Mouse (Mus musculus) neural tube, embryonic 12.5 days (tissue): ENCODE data around the gene Akap17b. TPM values are rescaled to one million over a fixed set of nuclear protein-coding genes. Genes with fewer than 3 reads are reported as not detected.
"Not testable (repeated sequence)": the region's sequence is repeated elsewhere in the genome, so short reads cannot be mapped to it uniquely, and the experiment has no call there.

Experiments used
- ATAC-seq: fragments of 200-750 bp; cut with Nextera tagmentation; 2 replicates; pipeline ENCODE4 v1.8.0; 2017; ENCODE audit warnings: low read depth, mild to moderate bottlenecking, moderate TSS enrichment, moderate library complexity; ENCODE audit not compliant: low FRiP score
- H3K27ac ChIP-seq: fragments of 300-500 bp; sonication (generic); 2 replicates; pipeline ENCODE4 v1.5.1; 2016
- H3K27me3 ChIP-seq: fragments of 300-500 bp; sonication (generic); replicated peaks from 2 replicates; pipeline ENCODE4 v1.6.1; 2016; ENCODE audit warnings: mild to moderate bottlenecking
- H3K36me3 ChIP-seq: fragments of 300-500 bp; sonication (generic); 2 replicates; pipeline ENCODE4 v1.6.1; 2016; ENCODE audit warnings: mild to moderate bottlenecking
- H3K4me1 ChIP-seq: fragments of 300-500 bp; sonication (generic); 2 replicates; pipeline ENCODE4 v1.6.1; 2016
- H3K4me2 ChIP-seq: fragments of 300-500 bp; sonication (generic); replicated peaks from 2 replicates; pipeline ENCODE4 v1.6.1; 2016; ENCODE audit warnings: mild to moderate bottlenecking
- H3K4me3 ChIP-seq: fragments of 300-500 bp; sonication (generic); 2 replicates; pipeline ENCODE4 v1.5.1; 2016
- H3K9ac ChIP-seq: fragments of 300-500 bp; sonication (generic); 2 replicates; pipeline ENCODE4 v1.6.1; 2016; ENCODE audit warnings: mild to moderate bottlenecking
- H3K9me3 ChIP-seq: fragments of 300-500 bp; sonication (generic); 2 replicates; pipeline ENCODE4 v1.6.1; 2016; ENCODE audit warnings: mild to moderate bottlenecking
- WGBS: fragments of 180-500 bp; shearing (Covaris S2); methylation state at CpG from one replicate; pipeline ENCODE4 v1.1.7; 2016; 5-methylcytosine and 5-hydroxymethylcytosine counted together
- polyA plus RNA-seq: library from polyadenylated mRNA; unstranded; fragments of >200 nt; fragmentation: Nextera tagmentation; extraction: Ambion mirVana; gene quantifications from 2 replicates; pipeline ENCODE4 v1.2.1, GENCODE M21; 2016

Gene Akap17b
- polyA plus RNA-seq, 1 experiment from 2014 or later = 4.0 TPM

- 27% methylated on average over 14 of the region's 14 CpGs for WGBS
- Histone ChIP-seq H3K4me1 (peaks cover 9% of the 10 kb centered on the region), H3K36me3 (peaks cover 6% of the 10 kb centered on the region; the same call in 1 of the 2 replicates), H3K9ac (peak overlapping the region; percentile 80), H3K27ac (0 out of 2 replicates have a peak overlapping the region, but pooled peaks have one; percentile 37), H3K9me3 (no peaks in the 10 kb centered on the region), H3K4me2 (peak overlapping the region; percentile 60), H3K4me3 (peak overlapping the region; percentile 55), H3K27me3 (no peaks in the 10 kb centered on the region)
- peak; percentile 41 for ATAC-seq
Measured at GRCm38 (mm10) chrX:36598861-36599344, 46.3 kb downstream of the Akap17b start.

DNA sequence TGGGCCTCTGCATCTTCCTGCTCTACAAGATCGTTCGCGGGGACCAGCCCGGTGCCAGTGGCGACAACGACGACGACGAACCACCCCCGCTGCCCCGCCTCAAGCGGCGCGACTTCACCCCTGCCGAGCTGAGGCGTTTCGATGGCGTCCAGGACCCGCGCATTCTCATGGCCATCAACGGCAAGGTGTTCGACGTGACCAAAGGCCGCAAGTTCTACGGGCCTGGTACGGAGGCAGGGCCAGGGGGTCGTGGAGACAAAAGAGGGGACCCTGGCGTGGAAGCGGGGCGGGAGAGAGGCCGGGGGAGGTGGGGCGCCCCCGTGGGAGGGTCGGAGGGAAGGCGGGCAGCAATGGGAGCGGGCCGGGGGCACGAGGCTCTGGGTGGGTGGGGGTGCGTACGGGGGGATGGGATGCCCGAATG is 46.8 kb downstream of the Akap17b start:
- Histone ChIP-seq H3K36me3 (0 out of 2 replicates have a peak, but pooled peaks cover 3% of the 10 kb centered on the region), H3K9me3 (no peaks in the 10 kb centered on the region), H3K4me2 (peak overlapping the region; percentile 60), H3K4me1 (peaks cover 9% of the 10 kb centered on the region), H3K27me3 (no peaks in the 10 kb centered on the region), H3K9ac (peak overlapping the region; percentile 80), H3K4me3 (peak overlapping the region; percentile 55), H3K27ac (peak overlapping the region; percentile 37)
- peak; percentile 64 for ATAC-seq
- WGBS = 17% methylated on average over 40 of the region's 41 CpGs

- H3K27me3 ChIP-seq = no peaks in the 10 kb centered on the region
- no peaks in the 10 kb centered on the region for H3K9me3 ChIP-seq
- 16% methylated on average over 35 of the region's 45 CpGs for WGBS
- H3K36me3 ChIP-seq = 0 out of 2 replicates have a peak, but pooled peaks cover 1% of the 10 kb centered on the region
- peak within 1 kb of the TSS; percentile 60 for H3K4me2 ChIP-seq
- H3K9ac ChIP-seq = peak within 1 kb of the TSS; percentile 80
- peak within 1 kb of the TSS; percentile 55 for H3K4me3 ChIP-seq
- peak within 1 kb of the TSS; percentile 37 for H3K27ac ChIP-seq
- ATAC-seq = peak; percentile 94
- peaks cover 9% of the 10 kb centered on the region for H3K4me1 ChIP-seq
Measured at GRCm38 (mm10) chrX:36597707-36598389, 47.3 kb downstream of the Akap17b start, which contains the start of gene Pgrmc1. Gene Pgrmc1, plus strand, starts transcription at chrX:36598206.

DNA sequence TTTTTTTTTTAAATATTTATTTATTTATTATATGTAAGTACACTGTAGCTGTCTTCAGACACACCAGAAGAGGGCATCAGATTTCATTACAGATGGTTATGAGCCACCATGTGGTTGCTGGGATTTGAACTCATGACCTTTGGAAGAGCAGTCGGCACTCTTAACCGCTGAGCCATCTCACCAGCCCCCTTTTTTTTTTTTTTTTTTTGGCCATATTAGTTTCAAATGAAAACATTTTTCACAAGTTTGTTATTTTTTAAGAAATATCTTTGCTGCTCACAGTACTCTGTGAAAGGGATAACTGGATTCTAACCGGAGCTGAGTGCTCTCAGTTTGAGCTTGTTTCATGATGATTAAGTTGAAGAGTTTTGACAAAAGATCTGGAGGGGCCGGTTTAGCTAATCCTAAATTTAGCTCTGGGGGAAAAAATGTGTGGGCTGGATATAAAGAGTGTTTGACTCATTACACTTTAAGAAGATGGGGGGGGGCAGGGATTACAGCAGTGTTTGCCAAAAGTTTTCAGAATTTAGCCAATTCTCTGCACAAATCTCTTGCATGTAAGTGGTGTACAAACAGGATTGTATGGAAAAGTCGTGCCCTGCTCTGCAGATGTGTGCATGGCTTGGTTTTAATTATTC is 48.6 kb downstream of the Akap17b start:
- not testable (repeated sequence) for H3K36me3 ChIP-seq, H3K4me2 ChIP-seq, H3K9ac ChIP-seq, ATAC-seq, H3K4me1 ChIP-seq, H3K27ac ChIP-seq, H3K4me3 ChIP-seq, H3K27me3 ChIP-seq, H3K9me3 ChIP-seq
- 89% methylated on average over 3 of the region's 5 CpGs for WGBS

DNA sequence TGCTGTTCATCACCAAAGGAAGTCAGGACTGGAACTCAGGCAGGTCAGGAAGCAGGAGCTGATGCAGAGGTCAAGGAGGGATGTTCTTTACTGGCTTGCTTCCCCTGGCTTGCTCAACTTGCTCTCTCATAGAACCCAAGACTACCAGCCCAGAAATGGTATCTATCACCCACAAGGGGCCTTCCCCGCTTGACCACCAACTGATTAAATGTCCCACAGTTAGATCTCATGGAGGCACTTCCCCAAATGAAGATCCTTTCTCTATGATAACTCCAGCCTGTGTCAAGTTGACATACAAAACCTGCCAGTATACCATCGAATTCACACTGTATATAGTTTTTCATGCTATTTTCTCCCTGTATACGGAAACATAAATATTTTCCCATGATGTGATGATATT is 49.9 kb downstream of the Akap17b start:
- Histone ChIP-seq H3K9ac (no peak overlapping the region), H3K27ac (no peak overlapping the region), H3K9me3 (no peaks in the 10 kb centered on the region), H3K27me3 (no peaks in the 10 kb centered on the region), H3K4me2 (no peak overlapping the region), H3K4me1 (peaks cover 8% of the 10 kb centered on the region), H3K36me3 (no peaks in the 10 kb centered on the region), H3K4me3 (no peak overlapping the region)
- 86% methylated on average over 3 of the region's 3 CpGs for WGBS
- no peak for ATAC-seq

DNA sequence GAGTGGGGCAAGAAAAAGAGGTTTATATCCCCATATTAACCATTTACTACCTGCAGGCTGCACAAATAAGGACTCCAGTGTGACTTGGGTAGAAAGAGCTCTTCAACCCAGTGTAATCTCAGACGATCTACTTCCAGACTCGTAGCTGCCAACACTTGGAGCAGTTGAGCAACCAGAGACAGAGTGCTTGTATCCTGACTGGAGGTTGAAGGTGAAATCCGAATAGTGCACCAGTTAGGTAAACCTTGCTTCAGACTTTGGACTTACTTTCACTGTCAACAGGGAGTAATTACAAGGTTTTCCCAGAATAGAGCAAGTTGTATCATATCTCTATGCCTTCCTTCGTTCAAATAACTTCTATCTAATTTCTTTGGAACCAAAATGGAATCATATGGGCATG is 53.7 kb downstream of the Akap17b start:
- no peaks in the 10 kb centered on the region for H3K4me1 ChIP-seq
- H3K36me3 ChIP-seq = no peaks in the 10 kb centered on the region
- H3K4me3 ChIP-seq = no peak overlapping the region
- no peak overlapping the region for H3K9ac ChIP-seq
- H3K4me2 ChIP-seq = no peak overlapping the region
- 77% methylated on average over 4 of the region's 4 CpGs for WGBS
- no peak for ATAC-seq
- H3K27me3 ChIP-seq = no peaks in the 10 kb centered on the region
- no peaks in the 10 kb centered on the region for H3K9me3 ChIP-seq
- H3K27ac ChIP-seq = no peak overlapping the region

DNA sequence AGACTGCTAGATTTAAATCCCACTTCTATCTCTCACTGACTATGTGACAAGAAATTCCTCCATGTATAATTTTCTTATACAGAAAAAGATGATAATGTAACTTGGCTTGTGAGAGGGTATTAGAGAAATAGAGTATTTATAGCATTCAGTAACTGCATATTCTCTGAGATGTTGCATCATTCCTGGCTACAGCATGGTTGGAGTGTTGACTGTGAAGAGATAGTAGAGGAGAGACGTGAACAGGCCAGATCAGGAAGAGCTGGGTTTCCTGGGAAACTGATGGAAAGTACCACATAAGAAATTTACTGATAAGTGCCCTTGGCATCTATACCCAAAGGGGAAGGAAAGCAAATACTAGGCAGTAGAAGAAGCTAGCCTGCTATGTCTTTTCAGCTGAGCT is 54.1 kb downstream of the Akap17b start:
- Histone ChIP-seq H3K4me3 (no peak overlapping the region), H3K4me2 (no peak overlapping the region), H3K4me1 (no peaks in the 10 kb centered on the region), H3K27ac (no peak overlapping the region), H3K36me3 (no peaks in the 10 kb centered on the region), H3K27me3 (no peaks in the 10 kb centered on the region), H3K9me3 (no peaks in the 10 kb centered on the region), H3K9ac (no peak overlapping the region)
- 70% methylated on average over 1 of the region's 1 CpGs for WGBS
- ATAC-seq = no peak

GRCm38 (mm10) chrX:36590266-36590665 is 54.9 kb downstream of the Akap17b start:
- Histone ChIP-seq H3K27ac (no peak overlapping the region), H3K27me3 (no peaks in the 10 kb centered on the region), H3K9me3 (no peaks in the 10 kb centered on the region), H3K36me3 (no peaks in the 10 kb centered on the region), H3K4me1 (no peaks in the 10 kb centered on the region), H3K9ac (no peak overlapping the region), H3K4me2 (no peak overlapping the region), H3K4me3 (no peak overlapping the region)
- 85% methylated on average over 7 of the region's 7 CpGs for WGBS
- no peak for ATAC-seq

DNA sequence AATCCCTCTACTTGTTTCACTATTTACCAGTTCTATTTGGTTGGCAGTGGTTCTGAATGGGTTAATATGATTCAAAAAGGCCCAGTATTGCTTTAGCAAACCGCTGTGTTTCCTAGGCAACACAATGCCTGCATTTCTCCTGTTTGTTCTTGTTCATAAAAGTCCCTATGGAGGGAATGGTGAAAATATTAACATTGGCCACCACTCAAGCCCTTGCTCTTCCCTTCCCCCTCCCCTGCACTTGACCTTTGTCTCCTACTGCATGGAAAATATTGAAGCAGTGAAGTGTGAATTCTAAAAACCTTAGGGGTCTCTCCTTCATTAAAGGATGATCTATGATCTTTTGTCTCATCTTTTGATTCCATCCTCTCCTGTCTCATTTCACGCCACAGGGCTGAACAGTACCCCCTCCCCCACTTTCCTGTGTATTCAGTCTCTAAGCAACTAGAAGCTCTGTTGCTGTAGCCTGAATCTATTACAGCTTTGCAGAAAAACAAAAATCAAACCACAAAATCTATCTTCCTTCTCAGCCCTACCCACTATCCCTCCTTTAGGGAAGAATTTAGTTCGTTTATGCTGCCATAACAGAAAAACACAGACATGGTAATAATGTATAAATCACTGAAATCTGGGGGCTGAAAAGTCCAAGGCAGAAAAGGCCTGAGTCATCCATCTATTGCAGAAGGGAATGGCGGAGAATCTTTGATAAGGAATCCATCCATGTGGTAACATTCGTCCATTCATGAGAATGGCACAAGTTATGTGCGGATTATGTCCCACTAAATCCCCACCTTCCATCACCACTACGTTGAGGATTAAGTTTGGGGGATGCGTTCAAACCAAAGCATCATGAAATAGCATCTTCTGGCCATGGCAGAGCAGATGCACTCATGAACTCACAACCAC is 57.6 kb downstream of the Akap17b start:
- Histone ChIP-seq H3K4me3 (no peak overlapping the region), H3K36me3 (no peaks in the 10 kb centered on the region), H3K4me2 (no peak overlapping the region), H3K27me3 (no peaks in the 10 kb centered on the region), H3K9me3 (no peaks in the 10 kb centered on the region), H3K9ac (no peak overlapping the region), H3K4me1 (no peaks in the 10 kb centered on the region), H3K27ac (no peak overlapping the region)
- WGBS = 64% methylated on average over 8 of the region's 8 CpGs
- peak; percentile 87; the same call in 1 of the 2 replicates for ATAC-seq

DNA sequence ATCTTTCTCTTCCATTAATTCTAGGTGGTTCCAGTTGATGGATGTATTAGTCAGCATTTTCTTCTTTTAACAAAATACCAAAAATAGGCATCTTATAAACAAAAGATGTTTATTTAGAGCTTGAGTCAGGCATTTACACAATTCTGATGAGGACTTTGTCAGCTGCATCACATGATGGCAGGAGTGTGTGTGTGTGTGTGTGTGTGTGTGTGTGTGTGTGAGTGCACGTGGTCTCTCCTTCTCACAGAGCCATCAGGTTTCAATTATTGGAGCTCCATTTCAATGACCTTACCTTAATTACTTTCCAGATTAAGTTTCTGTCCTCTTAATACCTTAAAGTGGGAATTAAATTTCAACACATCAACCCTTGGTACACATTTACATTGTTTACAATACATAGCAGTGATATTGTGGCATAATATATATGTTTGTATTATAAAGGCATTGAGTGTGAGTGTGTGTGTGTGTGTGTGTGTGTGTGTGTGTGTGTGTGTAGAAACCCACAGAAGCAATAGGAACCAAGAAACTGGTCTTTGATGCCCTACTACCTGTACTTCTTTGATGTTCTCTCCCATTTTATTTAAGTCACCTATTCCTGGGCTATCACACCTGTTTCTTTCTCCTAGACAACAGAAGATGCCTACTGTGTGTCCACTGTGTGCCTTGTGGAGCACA is 58.4 kb downstream of the Akap17b start:
- Histone ChIP-seq H3K4me1 (no peaks in the 10 kb centered on the region), H3K27me3 (no peaks in the 10 kb centered on the region), H3K9ac (no peak overlapping the region), H3K36me3 (no peaks in the 10 kb centered on the region), H3K9me3 (no peaks in the 10 kb centered on the region), H3K27ac (no peak overlapping the region), H3K4me2 (no peak overlapping the region), H3K4me3 (no peak overlapping the region)
- 64% methylated on average over 1 of the region's 1 CpGs for WGBS
- ATAC-seq = no peak; the same call in 1 of the 2 replicates

DNA sequence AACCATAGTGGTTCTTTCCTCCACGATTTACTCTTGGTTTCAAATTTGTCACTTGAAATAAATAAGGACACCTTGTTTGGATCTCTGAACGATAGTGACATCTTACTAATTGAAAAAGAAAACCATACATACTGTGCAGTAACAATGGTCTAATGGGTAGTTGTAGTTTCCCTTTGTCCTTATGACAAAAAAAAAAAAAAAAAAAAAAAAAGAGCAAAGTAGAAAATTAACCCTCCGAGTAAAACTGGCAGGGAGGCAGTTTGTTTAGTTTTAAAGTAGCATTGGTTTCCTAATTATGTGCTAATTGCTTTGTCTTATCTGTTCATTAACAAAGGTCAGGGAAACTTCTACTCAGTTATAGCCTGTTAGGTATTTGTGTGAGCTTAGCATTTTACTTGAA is 83.1 kb downstream of the Akap17b start:
- H3K4me3 ChIP-seq = no peak overlapping the region
- no peak overlapping the region for H3K9ac ChIP-seq
- H3K36me3 ChIP-seq = no peaks in the 10 kb centered on the region
- WGBS = 35% methylated on average over 3 of the region's 3 CpGs
- no peaks in the 10 kb centered on the region for H3K4me1 ChIP-seq
- no peak overlapping the region for H3K27ac ChIP-seq
- no peak for ATAC-seq
- no peak overlapping the region for H3K4me2 ChIP-seq
- H3K9me3 ChIP-seq = no peaks in the 10 kb centered on the region
- no peaks in the 10 kb centered on the region for H3K27me3 ChIP-seq
